14 mouse cellular contexts compared by ENCODE assay signal in genomic region chr6:128807021-128807420, GRCm38 (mm10). TPM values are rescaled to one million over a fixed set of nuclear protein-coding genes. Genes with fewer than 3 reads are reported as not detected.
A peak's percentile ranks its signal among the peaks of the same experiment; 100 is the strongest.
DNase-seq lines count a peak whose midpoint lies in the region; ATAC-seq and TF ChIP-seq lines count a peak whose summit lies in the region.
"Had no signal": no experiment of that assay in that cellular context is flagged by ENCODE, and none has a peak within 500 bp of the region (broad histone marks: within the 10 kb centered on the region; RNA-seq: fewer than 3 reads in every experiment).

No protein-coding gene starts in this region.

- H3K4me3 ChIP-seq in midbrain, postnatal 0 days (ENCODE audit: low read depth, low read length): no peak overlapping the region
- no peak overlapping the region for H3K4me3 ChIP-seq in midbrain, embryonic 13.5 days (replicated peaks)
- no peak overlapping the region for H3K4me3 ChIP-seq in stomach, postnatal 0 days (ENCODE audit: low read depth, low read length)
- H3K4me3 ChIP-seq: forebrain, embryonic 12.5 days; limb, embryonic 12.5 days; megakaryocyte, embryonic 14.5 days had no signal

- H3K36me3 ChIP-seq in midbrain, postnatal 0 days (ENCODE audit: insufficient read depth, low read length): no peaks in the 10 kb centered on the region
- H3K36me3 ChIP-seq in midbrain, embryonic 13.5 days: no peaks in the 10 kb centered on the region
- H3K36me3 ChIP-seq in stomach, postnatal 0 days (ENCODE audit: control insufficient read depth, insufficient read depth, low read length): no peaks in the 10 kb centered on the region
- H3K36me3 ChIP-seq: forebrain, embryonic 12.5 days; limb, embryonic 12.5 days had no signal

- H3K9me3 ChIP-seq in midbrain, postnatal 0 days (ENCODE audit: low read length): no peaks in the 10 kb centered on the region
- H3K9me3 ChIP-seq in midbrain, embryonic 13.5 days: no peaks in the 10 kb centered on the region
- H3K9me3 ChIP-seq in stomach, postnatal 0 days (ENCODE audit: control insufficient read depth, low read length): no peaks in the 10 kb centered on the region
- H3K9me3 ChIP-seq: forebrain, embryonic 12.5 days; megakaryocyte, embryonic 14.5 days had no signal

- 67% methylated on average over 3 of the region's 3 CpGs for WGBS in midbrain, postnatal 0 days
- 69% methylated on average over 3 of the region's 3 CpGs for WGBS in midbrain, embryonic 13.5 days
- WGBS in stomach, postnatal 0 days: 62% methylated on average over 3 of the region's 3 CpGs

- peak; percentile 41 to 51 for DNase-seq in cerebellum, postnatal 10 days
- no peak for DNase-seq in cerebellum, postnatal 4 days (ENCODE audit: low spot score in 2 of 2)
- DNase-seq in kidney, adult 9 months: peak; percentile 29
- DNase-seq in kidney, postnatal 14 days: no peak
- peak; percentile 55 for DNase-seq in midbrain, postnatal 0 days (ENCODE audit: low spot score)
- no peak for DNase-seq in stomach, postnatal 0 days (ENCODE audit: low spot score)
- DNase-seq in gastrocnemius, adult 18-20 months (ENCODE audit: low spot score): no peak
- DNase-seq: right cerebral cortex, postnatal 4 days had no signal

- TF ChIP-seq CTCF in midbrain, postnatal 0 days (IDR thresholded peaks at IDR 0.05): peak; percentile 60
- TF ChIP-seq CTCF in stomach, postnatal 0 days (IDR thresholded peaks at IDR 0.05; ENCODE audit: low read depth): peak; percentile 57

- TF ChIP-seq EP300 in stomach, postnatal 0 days (optimal IDR thresholded peaks at IDR 0.05): no peak

- no peak overlapping the region for H3K4me2 ChIP-seq in midbrain, postnatal 0 days (ENCODE audit: low read depth, low read length, poor library complexity, severe bottlenecking)
- H3K4me2 ChIP-seq in midbrain, embryonic 13.5 days (replicated peaks): no peak overlapping the region
- no peak overlapping the region for H3K4me2 ChIP-seq in stomach, postnatal 0 days (replicated peaks; ENCODE audit: low read depth)
- H3K4me2 ChIP-seq: forebrain, embryonic 12.5 days; limb, embryonic 12.5 days had no signal

- no peaks in the 10 kb centered on the region for H3K27me3 ChIP-seq in midbrain, postnatal 0 days (ENCODE audit: insufficient read depth, low read length)
- no peaks in the 10 kb centered on the region for H3K27me3 ChIP-seq in midbrain, embryonic 13.5 days
- H3K27me3 ChIP-seq in stomach, postnatal 0 days (ENCODE audit: control insufficient read depth, insufficient read depth, low read length): no peaks in the 10 kb centered on the region
- H3K27me3 ChIP-seq: CH12.LX; forebrain, embryonic 12.5 days; limb, embryonic 12.5 days had no signal

- H3K4me1 ChIP-seq in midbrain, postnatal 0 days (ENCODE audit: insufficient read depth, low read length): no peaks in the 10 kb centered on the region
- no peaks in the 10 kb centered on the region; the same call in 1 of the 2 replicates for H3K4me1 ChIP-seq in midbrain, embryonic 13.5 days (replicated peaks)
- no peaks in the 10 kb centered on the region for H3K4me1 ChIP-seq in stomach, postnatal 0 days (replicated peaks; ENCODE audit: control insufficient read depth, insufficient read depth)
- H3K4me1 ChIP-seq: forebrain, embryonic 12.5 days; limb, embryonic 12.5 days had no signal

- H3K27ac ChIP-seq in midbrain, postnatal 0 days (ENCODE audit: low read depth, low read length): no peak overlapping the region
- H3K27ac ChIP-seq in midbrain, embryonic 13.5 days: no peak overlapping the region
- H3K27ac ChIP-seq in stomach, postnatal 0 days (replicated peaks): no peak overlapping the region
- H3K27ac ChIP-seq: forebrain, embryonic 12.5 days; limb, embryonic 12.5 days had no signal

- no peak for ATAC-seq in midbrain, postnatal 0 days (ENCODE audit: low FRiP score)
- no peak for ATAC-seq in midbrain, embryonic 13.5 days
- ATAC-seq in stomach, postnatal 0 days (ENCODE audit: low FRiP score, low TSS enrichment): no peak

- H3K9ac ChIP-seq in midbrain, postnatal 0 days (replicated peaks; ENCODE audit: low read length, poor library complexity, severe bottlenecking): no peak overlapping the region
- H3K9ac ChIP-seq in midbrain, embryonic 13.5 days (replicated peaks): no peak overlapping the region
- no peak overlapping the region for H3K9ac ChIP-seq in stomach, postnatal 0 days (ENCODE audit: low read length)
- H3K9ac ChIP-seq: forebrain, embryonic 12.5 days; limb, embryonic 12.5 days had no signal

RNA-seq across cellular contexts. Expression of gene Klrb1c, which starts 18.0 kb away (rescaled TPM):
- total RNA-seq in midbrain, postnatal 0 days (2014; rRNA removed): 0.09 and 0.77 TPM in 2 replicates
- 0.09 and 0.25 TPM in 2 replicates for polyA plus RNA-seq in midbrain, postnatal 0 days (2015; fragmentation: Nextera tagmentation; extraction: Ambion mirVana)
- not detected in 2 replicates for polyA plus RNA-seq in midbrain, embryonic 13.5 days (2015; fragmentation: Nextera tagmentation; extraction: Ambion mirVana)
- 0.07 and 0.18 TPM in 2 replicates for polyA plus RNA-seq in stomach, postnatal 0 days (2015; fragmentation: Nextera tagmentation; extraction: Ambion mirVana)
- total RNA-seq in gastrocnemius, adult 18-20 months (2021): not detected
- total RNA-seq: CH12.LX had no signal
- polyA plus RNA-seq: forebrain, embryonic 12.5 days; limb, embryonic 12.5 days; neural tube, embryonic 14.5 days had no signal

RNA-seq across cellular contexts. Expression of gene Gm44511, which starts 19.1 kb away (rescaled TPM):
- total RNA-seq in midbrain, postnatal 0 days (2014; rRNA removed): not detected in 2 replicates
- not detected in 2 replicates for polyA plus RNA-seq in midbrain, postnatal 0 days (2015; fragmentation: Nextera tagmentation; extraction: Ambion mirVana)
- polyA plus RNA-seq in midbrain, embryonic 13.5 days (2015; fragmentation: Nextera tagmentation; extraction: Ambion mirVana): not detected in 2 replicates
- polyA plus RNA-seq in stomach, postnatal 0 days (2015; fragmentation: Nextera tagmentation; extraction: Ambion mirVana): not detected in 2 replicates
- total RNA-seq in gastrocnemius, adult 18-20 months (2021): not detected
- total RNA-seq: CH12.LX had no signal
- polyA plus RNA-seq: forebrain, embryonic 12.5 days; limb, embryonic 12.5 days; neural tube, embryonic 14.5 days had no signal

RNA-seq across cellular contexts. Expression of gene Klrb1b, which starts 19.1 kb away (rescaled TPM):
- total RNA-seq in midbrain, postnatal 0 days (2014; rRNA removed): not detected in 2 replicates
- polyA plus RNA-seq in midbrain, postnatal 0 days (2015; fragmentation: Nextera tagmentation; extraction: Ambion mirVana): not detected in 2 replicates
- not detected in 2 replicates for polyA plus RNA-seq in midbrain, embryonic 13.5 days (2015; fragmentation: Nextera tagmentation; extraction: Ambion mirVana)
- 0.16 and 0.19 TPM in 2 replicates for polyA plus RNA-seq in stomach, postnatal 0 days (2015; fragmentation: Nextera tagmentation; extraction: Ambion mirVana)
- not detected for total RNA-seq in gastrocnemius, adult 18-20 months (2021)
- total RNA-seq: CH12.LX had no signal
- polyA plus RNA-seq: forebrain, embryonic 12.5 days; limb, embryonic 12.5 days; neural tube, embryonic 14.5 days had no signal

Comparison
In these comparisons a context has a peak if more than half of its experiments do, and no peak if none do; other contexts are left out.
1. DNase-seq: peak in cerebellum, postnatal 10 days (2 of 2), kidney, adult 9 months (single experiment) and midbrain, postnatal 0 days (single experiment); none in cerebellum, postnatal 4 days (0 of 2), kidney, postnatal 14 days (single experiment), stomach, postnatal 0 days (single experiment) and gastrocnemius, adult 18-20 months (single experiment).